Mouse (Mus musculus) B cell, adult 62 days (primary cell): ENCODE measurements around the gene C1s2. TPM values are rescaled to one million over a fixed set of nuclear protein-coding genes. Genes with fewer than 3 reads are reported as not detected.

Experiments
- total RNA-seq: library from RNA; stranded (reverse); gene quantifications from 4 replicates; pipeline ENCODE4 v1.2.4, GENCODE M21; 2023

Gene C1s2
- total RNA-seq: not detected in 4 replicates

GRCm38 (mm10) chr6:124635985-124636384 is at the start of gene C1s2:
Gene C1s2, minus strand, starts transcription at chr6:124636085.

GRCm38 (mm10) chr6:124662477-124663423 is 26.9 kb upstream of the C1s2 start, which contains the start of gene Lpcat3:
Gene Lpcat3, plus strand, starts transcription at chr6:124663027.

Other genes starting within 250 kb of the C1s2 start
- 43.0 to 50.9 TPM (median 46.9 TPM) in 4 replicates for gene Pex5, start 221.0 kb downstream of the C1s2 start, total RNA-seq
- 1.6 to 2.3 TPM (median 2.0 TPM) in 4 replicates for gene Clstn3, start 171.3 kb downstream of the C1s2 start, total RNA-seq
- not detected in 4 replicates for gene C1rl, start 143.0 kb downstream of the C1s2 start, total RNA-seq
- gene C1ra, start 123.7 kb downstream of the C1s2 start, total RNA-seq: 0.19 to 0.46 TPM (median 0.31 TPM) in 4 replicates
- gene C1s1, start 93.7 kb downstream of the C1s2 start, total RNA-seq: 0.19 to 0.85 TPM (median 0.56 TPM) in 4 replicates
- gene C1rb, start 65.8 kb downstream of the C1s2 start, total RNA-seq: not detected in 4 replicates
- 42.2 to 48.8 TPM (median 45.2 TPM) in 4 replicates for gene Lpcat3, start 26.9 kb upstream of the C1s2 start, total RNA-seq
- 115 to 118 TPM (median 117 TPM) in 4 replicates for gene Emg1, start 76.1 kb upstream of the C1s2 start, total RNA-seq
- 203 to 223 TPM (median 208 TPM) in 4 replicates for gene Phb2, start 76.3 kb upstream of the C1s2 start, total RNA-seq
- 539 to 564 TPM (median 559 TPM) in 4 replicates for gene Ptpn6, start 102.6 kb upstream of the C1s2 start, total RNA-seq
- gene Grcc10, start 105.3 kb upstream of the C1s2 start, total RNA-seq: 241 to 258 TPM (median 254 TPM) in 4 replicates
- not detected in 4 replicates for gene Gm45234, start 119.9 kb upstream of the C1s2 start, total RNA-seq
- gene Atn1, start 120.4 kb upstream of the C1s2 start, total RNA-seq: 25.6 to 34.0 TPM (median 29.7 TPM) in 4 replicates
- gene Eno2, start 133.6 kb upstream of the C1s2 start, total RNA-seq: 3.8 to 9.2 TPM (median 6.2 TPM) in 4 replicates
- 3.5 to 6.6 TPM (median 4.1 TPM) in 4 replicates for gene Lrrc23, start 143.6 kb upstream of the C1s2 start, total RNA-seq
- 6.7 to 7.2 TPM (median 6.9 TPM) in 4 replicates for gene Spsb2, start 172.6 kb upstream of the C1s2 start, total RNA-seq
- 52.3 to 60.9 TPM (median 55.2 TPM) in 4 replicates for gene Tpi1, start 178.2 kb upstream of the C1s2 start, total RNA-seq
- gene Usp5, start 193.4 kb upstream of the C1s2 start, total RNA-seq: 76.6 to 80.7 TPM (median 78.4 TPM) in 4 replicates
- 1.0 to 3.3 TPM (median 1.9 TPM) in 4 replicates for gene Cdca3, start 193.5 kb upstream of the C1s2 start, total RNA-seq
- gene Gnb3, start 204.2 kb upstream of the C1s2 start, total RNA-seq: not detected in 4 replicates
- not detected in 4 replicates for gene P3h3, start 221.7 kb upstream of the C1s2 start, total RNA-seq
- gene Gpr162, start 227.9 kb upstream of the C1s2 start, total RNA-seq: 0.36 to 1.1 TPM (median 0.58 TPM) in 4 replicates